Mouse (Mus musculus) spleen, postnatal 4 days (tissue): ENCODE results near the gene Mef2c.

Experiments
- DNase-seq, 2 experiments: peaks; one replicate each; pipeline ENCODE4 v3.0.0; 2022; ENCODE audit warnings: low spot score in 2 of 2

Gene Mef2c

GRCm38 (mm10) chr13:83571973-83572447 lies 68.2 kb downstream of the Mef2c start:
- DNase-seq: peak; percentile 53 to 67

- DNase-seq: no peak
These were observed 68.6 kb downstream of the Mef2c start for GRCm38 (mm10) chr13:83572469-83572868.

GRCm38 (mm10) chr13:83573327-83573726 lies 69.5 kb downstream of the Mef2c start:
- no peak for DNase-seq

GRCm38 (mm10) chr13:83573855-83574583 lies 70.2 kb downstream of the Mef2c start:
- DNase-seq: no peak

- DNase-seq: no peak
These were observed 71.0 kb downstream of the Mef2c start for GRCm38 (mm10) chr13:83574866-83575265.

GRCm38 (mm10) chr13:83579410-83579809 lies 75.6 kb downstream of the Mef2c start:
- DNase-seq: no peak

- DNase-seq: no peak
These were observed 77.0 kb downstream of the Mef2c start for GRCm38 (mm10) chr13:83580856-83581255.

- DNase-seq: no peak
These were observed 78.7 kb downstream of the Mef2c start for GRCm38 (mm10) chr13:83582564-83582963.

GRCm38 (mm10) chr13:83583881-83584280 lies 80.0 kb downstream of the Mef2c start:
- no peak for DNase-seq

- DNase-seq: no peak
These were observed 81.5 kb downstream of the Mef2c start for GRCm38 (mm10) chr13:83585359-83585758.

- DNase-seq: no peak
These were observed 84.4 kb downstream of the Mef2c start for GRCm38 (mm10) chr13:83588186-83588585.

- no peak for DNase-seq
These were observed 87.1 kb downstream of the Mef2c start for GRCm38 (mm10) chr13:83590886-83591285.

- no peak for DNase-seq
These were observed 91.6 kb downstream of the Mef2c start for GRCm38 (mm10) chr13:83595429-83595828.

- no peak for DNase-seq
These were observed 93.3 kb downstream of the Mef2c start for GRCm38 (mm10) chr13:83596989-83597738.

- no peak for DNase-seq
These were observed 93.9 kb downstream of the Mef2c start for GRCm38 (mm10) chr13:83597739-83598210.

- DNase-seq: no peak
These were observed 96.5 kb downstream of the Mef2c start for GRCm38 (mm10) chr13:83600301-83600700.

GRCm38 (mm10) chr13:83601741-83602140 lies 97.9 kb downstream of the Mef2c start:
- DNase-seq: no peak

GRCm38 (mm10) chr13:83603373-83604265 lies 99.8 kb downstream of the Mef2c start:
- no peak for DNase-seq

- DNase-seq: no peak
These were observed 100.5 kb downstream of the Mef2c start for GRCm38 (mm10) chr13:83604320-83604719.

- no peak for DNase-seq
These were observed 101.0 kb downstream of the Mef2c start for GRCm38 (mm10) chr13:83604785-83605184.

- no peak for DNase-seq
These were observed 104.2 kb downstream of the Mef2c start for GRCm38 (mm10) chr13:83607883-83608581.
